Mouse (Mus musculus) gonadal fat pad, adult 2 months (tissue): ENCODE measurements around the gene Kcnip3. TPM values are rescaled to one million over a fixed set of nuclear protein-coding genes. Genes with fewer than 3 reads are reported as not detected.

Experiments
- polyA plus RNA-seq: library from polyadenylated mRNA; depleted of rRNA; stranded (reverse); fragments of >200 nt; gene quantifications from 2 replicates; pipeline ENCODE4 v1.2.3, GENCODE M21; 2012; rRNA removed

The Kcnip3 gene
- polyA plus RNA-seq, 1 experiment = 33.4 TPM

Other genes starting within 250 kb of the Kcnip3 start
- 1.8 and 2.7 TPM in 2 replicates for gene Dusp2, start 185.9 kb downstream of the Kcnip3 start, polyA plus RNA-seq
- not detected in 2 replicates for gene Astl, start 183.5 kb downstream of the Kcnip3 start, polyA plus RNA-seq
- gene Adra2b, start 158.9 kb downstream of the Kcnip3 start, polyA plus RNA-seq = 0.54 and 1.1 TPM in 2 replicates
- 0.32 and 0.37 TPM in 2 replicates for gene Gpat2, start 96.9 kb downstream of the Kcnip3 start, polyA plus RNA-seq
- gene Fahd2a, start 77.5 kb downstream of the Kcnip3 start, polyA plus RNA-seq = 33.7 and 36.5 TPM in 2 replicates
- gene Prom2, start 19.4 kb upstream of the Kcnip3 start, polyA plus RNA-seq = 455 and 501 TPM in 2 replicates
- 4.1 TPM in 2 replicates for gene Zfp661, start 65.0 kb upstream of the Kcnip3 start, polyA plus RNA-seq
- gene Mrps5, start 65.1 kb upstream of the Kcnip3 start, polyA plus RNA-seq = 37.3 and 44.0 TPM in 2 replicates
- gene Mal, start 134.6 kb upstream of the Kcnip3 start, polyA plus RNA-seq = 35.7 and 66.3 TPM in 2 replicates
- gene Mall, start 207.8 kb upstream of the Kcnip3 start, polyA plus RNA-seq = 10.8 and 13.1 TPM in 2 replicates